Mouse (Mus musculus): ENCODE measurements around the gene Stk38l. TPM values are rescaled to one million over a fixed set of nuclear protein-coding genes. Genes with fewer than 3 reads are reported as not detected.
"Not testable (repeated sequence)": the region's sequence is repeated elsewhere in the genome, so short reads cannot be mapped to it uniquely, and the experiment has no call there.

The Stk38l gene
- polyA plus RNA-seq, 1 experiment from 2014 or later = 11.6 TPM

- no peak overlapping the region for H3K4me3 ChIP-seq (ENCODE audit: low read depth, low read length)
- H3K27me3 ChIP-seq (replicated peaks; ENCODE audit: control insufficient read depth, insufficient read depth, low read length) = no peaks in the 10 kb centered on the region
- no peak overlapping the region for H3K9ac ChIP-seq (ENCODE audit: low read depth, low read length)
- H3K36me3 ChIP-seq (ENCODE audit: control insufficient read depth, insufficient read depth) = no peaks in the 10 kb centered on the region
- no peak overlapping the region for H3K27ac ChIP-seq (ENCODE audit: low read depth, low read length)
- H3K4me1 ChIP-seq (replicated peaks; ENCODE audit: control insufficient read depth, insufficient read depth, low read length) = no peaks in the 10 kb centered on the region; the same call in 1 of the 2 replicates
- no peak for ATAC-seq
- no peak for TF ChIP-seq CTCF (IDR thresholded peaks at IDR 0.05; ENCODE audit: low read depth)
- WGBS = 74% methylated on average over 5 of the region's 5 CpGs
- H3K4me2 ChIP-seq (replicated peaks; ENCODE audit: low read depth) = no peak overlapping the region
- no peaks in the 10 kb centered on the region for H3K9me3 ChIP-seq (ENCODE audit: control insufficient read depth)
Measured at GRCm38 (mm10) chr6:146741986-146742635, 17.3 kb downstream of the Stk38l start.

- not testable (repeated sequence) for H3K9me3 ChIP-seq (ENCODE audit: control insufficient read depth); H3K27me3 ChIP-seq (replicated peaks; ENCODE audit: control insufficient read depth, insufficient read depth, low read length); H3K4me3 ChIP-seq (ENCODE audit: low read depth, low read length); ATAC-seq; H3K4me2 ChIP-seq (replicated peaks; ENCODE audit: low read depth); H3K4me1 ChIP-seq (replicated peaks; ENCODE audit: control insufficient read depth, insufficient read depth, low read length); H3K9ac ChIP-seq (ENCODE audit: low read depth, low read length); H3K36me3 ChIP-seq (ENCODE audit: control insufficient read depth, insufficient read depth); H3K27ac ChIP-seq (ENCODE audit: low read depth, low read length)
- 91% methylated on average over 7 of the region's 7 CpGs for WGBS
Measured at GRCm38 (mm10) chr6:146744266-146744665, 19.5 kb downstream of the Stk38l start.

- no peak overlapping the region for H3K9ac ChIP-seq (ENCODE audit: low read depth, low read length)
- no peaks in the 10 kb centered on the region for H3K27me3 ChIP-seq (replicated peaks; ENCODE audit: control insufficient read depth, insufficient read depth, low read length)
- TF ChIP-seq CTCF (IDR thresholded peaks at IDR 0.05; ENCODE audit: low read depth) = no peak
- 90% methylated on average over 1 of the region's 1 CpGs for WGBS
- H3K36me3 ChIP-seq (ENCODE audit: control insufficient read depth, insufficient read depth) = no peaks in the 10 kb centered on the region
- no peak for ATAC-seq
- no peak overlapping the region for H3K27ac ChIP-seq (ENCODE audit: low read depth, low read length)
- H3K4me3 ChIP-seq (ENCODE audit: low read depth, low read length) = no peak overlapping the region
- H3K9me3 ChIP-seq (ENCODE audit: control insufficient read depth) = no peaks in the 10 kb centered on the region
- no peaks in the 10 kb centered on the region; the same call in 1 of the 2 replicates for H3K4me1 ChIP-seq (replicated peaks; ENCODE audit: control insufficient read depth, insufficient read depth, low read length)
- no peak overlapping the region for H3K4me2 ChIP-seq (replicated peaks; ENCODE audit: low read depth)
Measured at GRCm38 (mm10) chr6:146745180-146745579, 20.4 kb downstream of the Stk38l start.

- no peak overlapping the region for H3K4me2 ChIP-seq (replicated peaks; ENCODE audit: low read depth)
- H3K27ac ChIP-seq (ENCODE audit: low read depth, low read length) = no peak overlapping the region
- no peak for TF ChIP-seq CTCF (IDR thresholded peaks at IDR 0.05; ENCODE audit: low read depth)
- H3K9ac ChIP-seq (ENCODE audit: low read depth, low read length) = no peak overlapping the region
- H3K4me3 ChIP-seq (ENCODE audit: low read depth, low read length) = no peak overlapping the region
- no peaks in the 10 kb centered on the region for H3K36me3 ChIP-seq (ENCODE audit: control insufficient read depth, insufficient read depth)
- ATAC-seq = no peak
- no peaks in the 10 kb centered on the region for H3K27me3 ChIP-seq (replicated peaks; ENCODE audit: control insufficient read depth, insufficient read depth, low read length)
- H3K4me1 ChIP-seq (replicated peaks; ENCODE audit: control insufficient read depth, insufficient read depth, low read length) = peaks cover 3% of the 10 kb centered on the region; the same call in 1 of the 2 replicates
- H3K9me3 ChIP-seq (ENCODE audit: control insufficient read depth) = no peaks in the 10 kb centered on the region
- WGBS = 59% methylated on average over 5 of the region's 5 CpGs
Measured at GRCm38 (mm10) chr6:146746577-146746976, 21.8 kb downstream of the Stk38l start.

- Histone ChIP-seq H3K4me2 (replicated peaks; ENCODE audit: low read depth) (no peak overlapping the region), H3K36me3 (ENCODE audit: control insufficient read depth, insufficient read depth) (no peaks in the 10 kb centered on the region), H3K27ac (ENCODE audit: low read depth, low read length) (no peak overlapping the region), H3K4me3 (ENCODE audit: low read depth, low read length) (no peak overlapping the region), H3K9me3 (ENCODE audit: control insufficient read depth) (no peaks in the 10 kb centered on the region), H3K9ac (ENCODE audit: low read depth, low read length) (no peak overlapping the region), H3K27me3 (replicated peaks; ENCODE audit: control insufficient read depth, insufficient read depth, low read length) (no peaks in the 10 kb centered on the region), H3K4me1 (replicated peaks; ENCODE audit: control insufficient read depth, insufficient read depth, low read length) (peaks cover 6% of the 10 kb centered on the region; the same call in 1 of the 2 replicates)
- peak; percentile 74 for ATAC-seq
- no peak for TF ChIP-seq CTCF (IDR thresholded peaks at IDR 0.05; ENCODE audit: low read depth)
Measured at GRCm38 (mm10) chr6:146747057-146747456, 22.3 kb downstream of the Stk38l start.

GRCm38 (mm10) chr6:146748271-146748670 lies 23.5 kb downstream of the Stk38l start:
- Histone ChIP-seq H3K9me3 (ENCODE audit: control insufficient read depth) (no peaks in the 10 kb centered on the region), H3K4me2 (replicated peaks; ENCODE audit: low read depth) (no peak overlapping the region), H3K36me3 (ENCODE audit: control insufficient read depth, insufficient read depth) (no peaks in the 10 kb centered on the region), H3K9ac (ENCODE audit: low read depth, low read length) (no peak overlapping the region), H3K4me3 (ENCODE audit: low read depth, low read length) (no peak overlapping the region), H3K27me3 (replicated peaks; ENCODE audit: control insufficient read depth, insufficient read depth, low read length) (no peaks in the 10 kb centered on the region), H3K27ac (ENCODE audit: low read depth, low read length) (no peak overlapping the region), H3K4me1 (replicated peaks; ENCODE audit: control insufficient read depth, insufficient read depth, low read length) (peaks cover 6% of the 10 kb centered on the region; the same call in 1 of the 2 replicates)
- no peak for ATAC-seq
- TF ChIP-seq CTCF (IDR thresholded peaks at IDR 0.05; ENCODE audit: low read depth) = no peak
- WGBS = 39% methylated on average over 1 of the region's 1 CpGs
